Mouse (Mus musculus): Measurements from ENCODE around the gene Itgal. TPM values are rescaled to one million over a fixed set of nuclear protein-coding genes. Genes with fewer than 3 reads are reported as not detected.

Gene Itgal
- polyA plus RNA-seq, 1 experiment: 3.4 TPM

- no peak for DNase-seq (ENCODE audit: low read depth)
These were observed 82.4 kb downstream of the Itgal start for GRCm38 (mm10) chr7:127378310-127378921.

Other genes with a start within 250 kb of the Itgal start
- gene Zg16, start 208.9 kb upstream of the Itgal start, polyA plus RNA-seq (2012; rRNA removed): 0.86 and 1.5 TPM in 2 replicates
- 14.8 and 17.4 TPM in 2 replicates for gene AI467606, start 204.9 kb upstream of the Itgal start, polyA plus RNA-seq (2012; rRNA removed)
- gene Qprt, start 174.0 kb upstream of the Itgal start, polyA plus RNA-seq (2012; rRNA removed): 1.7 and 2.1 TPM in 2 replicates
- gene Spn, start 158.4 kb upstream of the Itgal start, polyA plus RNA-seq (2012; rRNA removed): 1.4 and 1.6 TPM in 2 replicates
- 29.3 and 32.5 TPM in 2 replicates for gene Cd2bp2, start 100.2 kb upstream of the Itgal start, polyA plus RNA-seq (2012; rRNA removed)
- 28.2 and 33.0 TPM in 2 replicates for gene Tbc1d10b, start 87.8 kb upstream of the Itgal start, polyA plus RNA-seq (2012; rRNA removed)
- gene Mylpf, start 87.4 kb upstream of the Itgal start, polyA plus RNA-seq (2012; rRNA removed): 1.3 and 7.6 TPM in 2 replicates
- gene Zfp553, start 63.2 kb upstream of the Itgal start, polyA plus RNA-seq (2012; rRNA removed): 13.4 and 14.2 TPM in 2 replicates
- gene Sept1, start 63.1 kb upstream of the Itgal start, polyA plus RNA-seq (2012; rRNA removed): 8.3 and 9.3 TPM in 2 replicates
- 89.7 and 105 TPM in 2 replicates for gene Zfp771, start 52.0 kb upstream of the Itgal start, polyA plus RNA-seq (2012; rRNA removed)
- gene Dctpp1, start 35.6 kb upstream of the Itgal start, polyA plus RNA-seq (2012; rRNA removed): 40.9 and 52.0 TPM in 2 replicates
- 21.3 and 22.8 TPM in 2 replicates for gene Sephs2, start 22.2 kb upstream of the Itgal start, polyA plus RNA-seq (2012; rRNA removed)
- gene Zfp768, start 49.3 kb downstream of the Itgal start, polyA plus RNA-seq (2012; rRNA removed): 22.5 and 22.7 TPM in 2 replicates
- 8.7 and 9.4 TPM in 2 replicates for gene Zfp747, start 79.8 kb downstream of the Itgal start, polyA plus RNA-seq (2012; rRNA removed)
- 5.8 and 6.4 TPM in 2 replicates for gene 9130019O22Rik, start 90.9 kb downstream of the Itgal start, polyA plus RNA-seq (2012; rRNA removed)
- gene E430018J23Rik, start 97.4 kb downstream of the Itgal start, polyA plus RNA-seq (2012; rRNA removed): 11.9 and 12.0 TPM in 2 replicates
- 5.6 and 5.9 TPM in 2 replicates for gene Zfp764, start 110.6 kb downstream of the Itgal start, polyA plus RNA-seq (2012; rRNA removed)
- 18.1 and 22.4 TPM in 2 replicates for gene Zfp688, start 125.8 kb downstream of the Itgal start, polyA plus RNA-seq (2012; rRNA removed)
- 3.5 and 4.2 TPM in 2 replicates for gene Zfp689, start 152.9 kb downstream of the Itgal start, polyA plus RNA-seq (2012; rRNA removed)
- 52.6 and 58.8 TPM in 2 replicates for gene Prr14, start 163.4 kb downstream of the Itgal start, polyA plus RNA-seq (2012; rRNA removed)
- gene Fbrs, start 182.9 kb downstream of the Itgal start, polyA plus RNA-seq (2012; rRNA removed): 15.3 and 27.5 TPM in 2 replicates
- gene Srcap, start 215.7 kb downstream of the Itgal start, polyA plus RNA-seq (2012; rRNA removed): 14.9 and 16.8 TPM in 2 replicates
- gene Gm42715, start 223.3 kb downstream of the Itgal start, polyA plus RNA-seq (2012; rRNA removed): 8.9 and 12.1 TPM in 2 replicates

Data from gonadal fat pad, adult 2 months (tissue).